Mouse (Mus musculus): ENCODE measurements around the gene Spata31d1d.

Spata31d1d gene

DNA sequence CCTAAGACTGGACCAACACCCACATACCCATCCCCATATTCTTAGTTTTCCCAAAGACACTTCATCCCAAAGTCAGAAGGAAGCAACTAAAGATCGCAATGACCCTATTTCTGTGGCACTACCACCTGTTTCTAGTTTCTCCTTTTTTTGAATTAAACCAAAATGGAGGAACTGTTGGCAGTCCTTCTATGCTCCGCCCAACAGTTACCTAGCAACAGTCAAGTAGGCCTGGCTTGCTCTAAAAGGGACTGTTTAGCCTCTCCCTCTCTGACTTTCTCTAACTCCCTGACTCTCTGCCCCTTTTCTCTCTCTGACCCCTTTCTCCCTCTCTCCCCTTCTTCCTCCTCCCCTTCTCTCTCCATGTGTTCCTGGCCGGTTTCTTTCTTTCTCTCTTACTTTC lies 46.3 kb downstream of the Spata31d1d start:
- in situ Hi-C loops (cut with MboI; ENCODE audit: low sequenced_read_pairs): no loop called here

DNA sequence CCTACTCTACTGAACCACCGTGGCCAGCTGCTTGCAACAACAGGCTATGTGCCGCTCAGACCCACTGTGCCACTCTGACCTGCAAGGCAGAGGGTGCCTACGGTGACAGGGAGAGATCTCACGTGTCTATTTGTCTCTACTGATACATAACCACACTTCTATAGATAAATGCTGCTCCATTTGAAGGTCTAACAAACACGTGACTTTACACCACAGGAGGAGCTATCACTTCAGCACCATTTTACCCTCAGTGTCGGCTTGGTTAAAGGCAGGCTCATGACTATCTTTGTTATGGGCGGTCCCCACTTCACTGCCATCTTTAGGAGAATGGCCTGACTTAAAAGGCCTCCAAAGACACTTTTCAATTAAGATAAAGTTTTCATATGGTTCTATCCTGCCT lies 48.9 kb downstream of the Spata31d1d start:
- in situ Hi-C loops (cut with MboI; ENCODE audit: low sequenced_read_pairs): no loop called here

GRCm38 (mm10) chr13:59679908-59680307 lies 51.6 kb downstream of the Spata31d1d start:
- in situ Hi-C loops (cut with MboI; ENCODE audit: low sequenced_read_pairs): no loop called here

DNA sequence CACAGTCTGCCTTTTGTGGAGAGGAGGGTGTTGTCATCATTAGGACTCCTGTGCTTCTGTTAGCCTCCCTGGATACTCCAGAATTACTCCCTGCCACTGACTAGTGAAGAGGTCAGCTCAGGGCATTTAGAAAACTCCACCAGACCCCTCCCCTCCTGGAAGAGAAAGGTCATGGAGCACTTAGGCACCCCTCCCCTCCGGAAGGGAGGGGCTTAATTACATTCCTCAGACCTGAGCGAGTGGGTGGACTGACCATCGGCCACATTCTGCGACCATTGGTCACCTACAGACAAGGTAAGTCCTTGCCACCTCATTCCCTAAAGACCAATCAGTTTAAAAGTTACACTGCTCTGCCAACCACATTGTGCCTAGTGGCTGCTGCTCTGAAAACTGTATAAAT lies 52.2 kb downstream of the Spata31d1d start:
- in situ Hi-C loops (cut with MboI; ENCODE audit: low sequenced_read_pairs): no loop called here

GRCm38 (mm10) chr13:59676316-59677229 lies 55.0 kb downstream of the Spata31d1d start:
- in situ Hi-C loops (cut with MboI; ENCODE audit: low sequenced_read_pairs): no loop called here

Data from CH12F3 (cell line).